Mouse (Mus musculus) neural tube, embryonic 10.5 days (tissue): ENCODE results near the gene Tmem72.

ENCODE experiments used
- DNase-seq: peaks from one replicate; pipeline ENCODE4 v3.0.0-alpha.2; 2017; ENCODE audit warnings: low spot score; ENCODE audit errors: extremely low spot score

The Tmem72 gene

DNA sequence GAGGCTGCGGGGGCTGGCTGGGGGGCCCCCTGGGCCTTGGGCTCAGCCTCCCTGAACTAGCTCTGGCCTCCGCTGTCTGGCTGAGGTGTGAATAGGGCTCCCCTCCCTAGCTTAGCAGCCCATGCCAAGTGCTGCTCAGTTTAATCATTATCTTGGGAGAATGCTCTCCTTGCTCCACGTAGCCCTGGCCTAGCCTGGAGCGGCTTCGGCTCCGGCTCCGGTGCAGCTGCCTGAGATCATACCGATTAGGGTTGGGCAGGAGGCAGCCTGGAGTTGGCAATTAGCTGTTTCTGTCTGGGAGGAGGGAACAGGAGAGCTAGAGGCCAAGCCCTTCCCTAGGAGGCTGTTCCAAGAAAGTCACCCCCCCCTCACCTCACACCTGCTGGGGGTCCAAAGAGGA is at the start of gene Tmem72:
Tmem72 (minus strand) TSS at position 248 of the 400 bp plus-strand sequence.
- no peak for DNase-seq

DNA sequence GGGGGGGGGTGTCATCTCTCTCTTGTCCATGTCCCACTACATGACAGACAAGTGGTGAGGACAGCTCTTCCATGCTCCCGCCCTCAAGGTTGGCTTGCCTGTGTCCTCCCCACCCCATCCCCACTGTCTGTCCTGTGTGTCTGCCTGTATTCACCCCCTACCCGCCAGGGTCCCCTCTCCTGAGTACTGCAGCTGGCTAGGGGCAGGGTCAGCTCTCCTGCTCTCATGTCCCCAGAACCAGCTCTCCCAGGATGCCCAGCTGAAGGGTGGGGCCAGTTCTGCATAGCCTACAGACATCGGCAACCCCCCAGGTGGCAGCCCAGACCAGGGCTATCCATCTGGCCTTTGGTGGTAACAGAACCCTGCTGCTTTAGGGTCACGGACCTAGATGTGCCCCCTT is 47.8 kb upstream of the Tmem72 start:
- no peak for DNase-seq

DNA sequence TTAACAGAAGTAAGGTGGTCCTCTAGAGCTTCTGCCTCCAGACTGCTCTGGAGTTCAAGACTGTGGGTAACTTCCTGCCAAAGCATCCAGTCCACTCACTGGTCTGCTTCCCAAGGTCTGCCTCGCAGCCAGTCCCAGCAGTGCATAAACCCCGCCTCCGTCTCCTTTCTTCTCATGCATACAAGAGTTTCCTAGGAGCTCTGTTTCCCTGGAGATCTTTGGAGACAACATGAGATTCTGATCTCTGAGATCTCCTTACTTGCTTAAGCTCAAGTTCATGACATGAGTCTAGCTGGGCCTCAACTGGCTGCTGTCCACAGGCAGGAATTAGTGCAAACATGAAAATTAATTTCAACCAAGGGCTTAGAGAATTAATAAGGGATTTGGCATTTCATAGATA is 45.6 kb upstream of the Tmem72 start:
- no peak for DNase-seq

GRCm38 (mm10) chr6:116760181-116760580 is 43.5 kb upstream of the Tmem72 start:
- DNase-seq, result no peak

DNA sequence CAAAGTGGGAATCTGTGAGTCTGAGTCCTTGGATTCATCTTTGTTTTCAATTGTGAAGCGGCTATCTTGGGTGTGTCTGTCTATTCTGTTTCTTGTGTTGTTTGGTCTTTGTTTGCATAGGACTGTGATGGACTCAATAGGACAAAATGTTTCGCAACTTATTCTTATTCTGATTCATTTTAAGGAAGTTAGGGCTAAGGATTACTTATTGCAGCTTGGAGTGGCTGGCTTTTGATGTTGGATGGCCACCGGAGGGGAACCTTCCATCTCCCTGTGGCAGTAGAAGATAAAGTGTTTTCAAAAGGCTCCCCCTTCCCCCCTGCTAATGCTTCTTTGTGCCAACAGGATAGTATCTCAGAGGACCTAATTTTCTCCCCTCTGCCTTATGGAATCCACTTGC is 39.7 kb upstream of the Tmem72 start:
- DNase-seq, result no peak

GRCm38 (mm10) chr6:116738046-116738445 is 21.3 kb upstream of the Tmem72 start:
- no peak for DNase-seq

DNA sequence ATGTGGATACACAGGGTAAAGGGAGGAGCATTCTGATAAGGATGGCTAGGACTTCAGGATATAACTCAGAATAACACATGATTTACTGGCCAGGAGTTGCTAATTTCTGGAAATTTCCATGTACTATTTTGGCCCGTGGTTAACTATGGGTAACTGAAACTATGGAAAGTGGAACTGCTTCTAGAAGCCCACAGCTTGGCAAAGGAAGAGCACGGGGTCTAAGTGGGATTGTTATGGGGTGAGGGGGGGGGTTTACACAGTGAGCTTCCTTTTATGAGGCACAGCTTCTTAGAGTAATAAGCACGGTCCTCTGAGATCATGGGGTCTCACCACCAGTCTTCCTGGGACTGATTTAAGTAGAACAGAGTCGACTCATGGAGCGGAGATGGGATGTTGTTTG is 18.6 kb upstream of the Tmem72 start:
- DNase-seq, result no peak

DNA sequence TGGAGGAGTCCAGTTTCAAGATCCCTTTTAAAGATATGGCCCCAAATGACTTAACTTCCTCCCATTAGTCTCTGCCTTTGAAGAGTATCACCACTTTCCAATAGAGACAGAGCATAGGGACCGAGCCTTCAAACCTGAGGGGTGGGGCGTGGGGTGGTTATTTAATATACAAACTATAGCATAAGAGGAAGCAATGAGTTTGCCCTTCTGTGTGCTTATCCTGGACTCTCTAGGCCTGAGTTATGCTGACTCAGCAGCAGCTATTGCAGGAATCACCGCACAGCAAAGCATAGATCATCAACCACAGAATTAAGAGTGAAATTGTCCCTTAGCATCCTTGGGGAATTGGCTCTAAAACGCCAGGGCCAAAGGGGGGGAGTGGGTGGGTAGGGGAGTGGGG is 16.9 kb upstream of the Tmem72 start:
- no peak for DNase-seq

DNA sequence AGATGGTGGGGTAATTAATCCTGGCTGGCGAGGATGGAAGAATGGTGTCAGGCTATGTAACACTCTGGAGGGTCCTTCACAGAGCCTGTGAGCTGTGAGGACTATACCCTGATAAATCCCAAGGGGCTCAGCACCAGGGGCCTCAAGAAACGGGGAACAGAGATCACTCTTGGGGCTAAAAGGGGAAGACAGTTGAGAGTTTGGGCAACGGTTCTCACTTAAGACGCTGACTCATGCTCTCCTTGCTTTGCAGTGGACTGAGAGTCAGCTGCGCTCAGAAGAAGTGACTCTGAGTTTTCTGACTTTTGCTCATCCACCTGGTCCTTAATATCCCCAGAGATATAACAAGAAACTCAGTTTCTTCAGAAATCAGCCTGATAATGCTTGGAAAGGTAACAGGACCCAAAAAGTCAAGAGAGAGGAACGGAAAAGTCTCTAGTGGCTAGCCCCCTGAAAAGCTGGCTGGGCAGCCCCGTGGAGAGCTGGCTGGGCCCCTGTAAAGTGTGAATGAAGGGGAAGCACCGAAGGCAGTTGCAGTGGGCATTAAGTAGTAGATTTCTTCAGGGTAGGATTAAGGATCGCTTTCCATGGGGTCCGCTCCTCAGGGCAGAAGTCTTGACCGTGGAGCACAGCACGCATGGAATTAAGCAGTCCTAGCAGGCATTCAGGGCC is 7.9 kb upstream of the Tmem72 start:
- no peak for DNase-seq

GRCm38 (mm10) chr6:116718920-116719319 is 2.2 kb upstream of the Tmem72 start:
- no peak for DNase-seq

- no peak for DNase-seq
These were observed 1.6 kb upstream of the Tmem72 start for GRCm38 (mm10) chr6:116718361-116718760.

DNA sequence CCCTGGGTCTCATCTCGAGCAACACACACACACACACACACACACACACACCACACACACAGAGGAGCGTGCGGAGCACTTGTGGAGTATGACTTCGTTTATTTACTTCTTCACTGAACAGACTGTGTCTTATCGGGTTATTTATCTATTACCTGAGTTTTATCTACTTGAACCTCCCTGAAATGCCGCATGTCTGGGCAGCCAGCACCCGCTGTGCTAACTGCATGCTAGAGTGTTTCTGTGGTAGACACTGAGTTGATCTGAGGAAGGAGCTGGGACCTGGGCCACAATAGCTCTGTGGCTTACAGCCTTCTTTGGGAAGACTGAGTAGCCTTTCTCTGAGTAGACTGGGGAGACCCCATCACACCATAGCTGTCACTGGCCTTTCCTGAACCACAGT is 1.1 kb upstream of the Tmem72 start:
- no peak for DNase-seq

GRCm38 (mm10) chr6:116715166-116715565 is 1.5 kb downstream of the Tmem72 start:
- no peak for DNase-seq

- DNase-seq, result no peak
These were observed 2.1 kb downstream of the Tmem72 start for GRCm38 (mm10) chr6:116714576-116714975.

GRCm38 (mm10) chr6:116713966-116714365 is 2.7 kb downstream of the Tmem72 start:
- no peak for DNase-seq

DNA sequence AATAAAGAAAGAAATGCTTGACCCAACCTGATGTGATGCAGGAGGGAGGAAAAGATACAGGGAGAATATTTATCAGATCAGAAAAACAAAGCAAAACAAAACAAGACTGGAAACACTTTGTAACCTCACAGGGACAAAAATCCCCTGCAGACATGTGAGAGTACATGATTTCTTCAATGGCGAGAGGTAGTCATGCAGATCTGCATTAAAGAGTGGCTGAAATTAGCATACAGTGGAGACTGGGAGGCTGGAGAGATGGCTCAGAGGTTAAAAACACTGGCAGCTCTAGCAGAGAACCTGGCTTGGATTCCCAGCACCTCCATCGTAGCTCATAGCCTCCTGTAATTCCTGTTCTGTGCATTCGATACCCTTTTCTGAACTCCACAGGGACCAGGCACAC is 4.2 kb downstream of the Tmem72 start:
- DNase-seq, result no peak

GRCm38 (mm10) chr6:116712062-116712461 is 4.7 kb downstream of the Tmem72 start:
- no peak for DNase-seq

DNA sequence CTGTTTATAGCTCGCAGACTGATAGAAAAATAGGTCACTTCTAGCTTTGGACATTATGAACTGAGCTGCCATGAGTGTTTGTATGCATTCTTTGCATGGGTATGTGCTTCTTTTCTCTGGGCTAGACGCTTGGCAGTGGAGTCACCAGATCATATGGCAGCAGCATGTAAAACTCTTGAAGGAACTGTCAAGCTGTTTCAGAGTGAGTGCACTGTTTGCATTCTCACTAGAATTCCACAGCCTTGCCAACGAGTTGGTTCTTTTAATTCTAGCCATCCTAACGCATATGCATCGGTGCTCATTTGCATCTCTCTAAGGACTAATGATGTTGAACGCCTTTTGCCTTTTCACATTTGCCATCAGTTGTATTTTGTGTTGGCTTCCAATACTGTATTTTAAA is 12.4 kb downstream of the Tmem72 start:
- DNase-seq, result no peak

GRCm38 (mm10) chr6:116700821-116701220 is 15.9 kb downstream of the Tmem72 start:
- no peak for DNase-seq

GRCm38 (mm10) chr6:116697896-116698425 is 18.8 kb downstream of the Tmem72 start:
- DNase-seq, result no peak

DNA sequence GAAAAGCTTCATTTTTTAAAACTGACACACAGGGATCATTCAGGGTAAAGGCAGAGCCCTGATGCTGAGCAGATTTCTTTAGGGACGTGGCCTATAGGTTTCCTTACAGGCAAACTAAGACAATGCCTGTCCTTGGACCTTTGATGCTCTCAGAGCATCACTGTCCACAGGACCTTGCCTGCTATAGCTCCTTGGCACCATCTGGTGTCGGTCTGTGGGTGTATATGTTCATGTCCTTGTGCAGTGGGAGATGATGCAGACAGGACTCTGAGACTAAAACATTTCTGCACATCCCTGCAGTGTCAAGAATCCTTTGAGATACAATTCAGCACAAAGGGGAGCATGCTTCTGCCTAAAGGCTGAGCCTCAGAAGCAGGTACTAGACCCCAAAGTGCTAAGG is 19.3 kb downstream of the Tmem72 start:
- DNase-seq, result no peak

GRCm38 (mm10) chr6:116694346-116694745 is 22.4 kb downstream of the Tmem72 start:
- DNase-seq, result no peak

DNA sequence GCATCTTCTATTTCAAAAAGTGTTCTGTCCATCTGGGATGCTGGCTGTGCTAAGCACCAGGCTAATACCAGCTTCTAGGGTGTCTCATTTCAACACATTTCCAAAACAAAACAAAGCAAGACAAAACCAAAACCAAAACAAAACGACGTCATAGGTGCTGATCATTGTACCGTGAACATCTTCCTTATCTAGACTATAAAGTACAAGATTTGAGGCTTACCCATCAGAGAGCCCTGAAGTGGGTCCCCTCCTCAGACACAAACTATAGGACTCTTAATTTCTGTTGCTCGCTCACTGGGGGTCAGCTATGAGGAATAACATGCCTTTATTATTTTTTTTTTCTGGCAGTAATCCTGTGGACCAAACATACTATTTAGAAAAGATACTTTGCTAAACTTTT is 23.1 kb downstream of the Tmem72 start:
- no peak for DNase-seq

- DNase-seq, result no peak
These were observed 34.4 kb downstream of the Tmem72 start for GRCm38 (mm10) chr6:116682317-116682716.
